Mouse (Mus musculus) limb, embryonic 11.5 days (tissue): ENCODE data around the gene Lmx1b. TPM values are rescaled to one million over a fixed set of nuclear protein-coding genes. Genes with fewer than 3 reads are reported as not detected.

Experiments used
- ATAC-seq: fragments of 200-750 bp; cut with Nextera tagmentation; 2 replicates; pipeline ENCODE4 v1.8.0; 2017; ENCODE audit warnings: low read depth; ENCODE audit not compliant: insufficient number of reproducible peaks, low FRiP score, low TSS enrichment
- DNase-seq: peaks from one replicate; pipeline ENCODE4 v3.0.0-alpha.2; 2015; ENCODE audit warnings: low spot score
- H3K27ac ChIP-seq: fragments of 300-500 bp; sonication (generic); replicated peaks from 2 replicates; pipeline ENCODE4 v1.5.1; 2014; ENCODE audit warnings: low read depth, mild to moderate bottlenecking, low read length
- H3K27me3 ChIP-seq: fragments of 300-500 bp; sonication (generic); 2 replicates; pipeline ENCODE4 v1.6.1; 2014; ENCODE audit warnings: mild to moderate bottlenecking, low read length, mixed read lengths; ENCODE audit not compliant: control insufficient read depth, insufficient read depth
- H3K36me3 ChIP-seq: fragments of 300-500 bp; sonication (generic); 2 replicates; pipeline ENCODE4 v1.6.1; 2014; ENCODE audit warnings: mild to moderate bottlenecking, low read length, moderate library complexity, mixed read lengths; ENCODE audit not compliant: control insufficient read depth, insufficient read depth
- H3K4me1 ChIP-seq: fragments of 300-500 bp; sonication (generic); 2 replicates; pipeline ENCODE4 v1.6.1; 2014; ENCODE audit warnings: low read length, mixed read lengths; ENCODE audit not compliant: control insufficient read depth, insufficient read depth
- H3K4me2 ChIP-seq: fragments of 300-500 bp; sonication (generic); 2 replicates; pipeline ENCODE4 v1.6.1; 2014; ENCODE audit warnings: low read depth, mild to moderate bottlenecking, moderate library complexity; ENCODE audit not compliant: severe bottlenecking
- H3K4me3 ChIP-seq: fragments of 300-500 bp; sonication (generic); 2 replicates; pipeline ENCODE4 v1.5.1; 2014; ENCODE audit warnings: low read depth, low read length
- H3K9ac ChIP-seq: fragments of 300-500 bp; sonication (generic); 2 replicates; pipeline ENCODE4 v1.6.1; 2014; ENCODE audit warnings: mild to moderate bottlenecking, low read length
- H3K9me3 ChIP-seq: fragments of 300-500 bp; sonication (generic); 2 replicates; pipeline ENCODE4 v1.6.1; 2016; ENCODE audit warnings: low read length; ENCODE audit not compliant: control insufficient read depth
- WGBS: fragments of 180-500 bp; shearing (Covaris S2); extraction: QIAGEN DNeasy Blood & Tissue Kit; methylation state at CpG from one replicate; pipeline ENCODE4 v1.1.7; 2014; 5-methylcytosine and 5-hydroxymethylcytosine counted together
- polyA plus RNA-seq: library from polyadenylated mRNA; unstranded; fragments of >200 nt; fragmentation: Nextera tagmentation; extraction: Ambion mirVana; gene quantifications from 2 replicates; pipeline ENCODE4 v1.2.1, GENCODE M21; 2014

The Lmx1b gene
- polyA plus RNA-seq, 1 experiment from 2014 or later: 10.2 TPM

- peak overlapping the region; percentile 96 for H3K9ac ChIP-seq
- no peaks in the 10 kb centered on the region for H3K9me3 ChIP-seq
- H3K27me3 ChIP-seq: peaks cover 51% of the 10 kb centered on the region
- ATAC-seq (no peak), DNase-seq (peak; percentile 73)
- no peaks in the 10 kb centered on the region for H3K36me3 ChIP-seq
- H3K4me3 ChIP-seq: peak overlapping the region; percentile 80
- H3K4me1 ChIP-seq: peaks cover 11% of the 10 kb centered on the region
- peak overlapping the region; percentile 93 for H3K27ac ChIP-seq
- peak overlapping the region; percentile 79 for H3K4me2 ChIP-seq
- WGBS: under 1% methylated on average over 70 of the region's 71 CpGs
These were observed 775 bp downstream of the Lmx1b start for GRCm38 (mm10) chr2:33639301-33640170.

- peak; percentile 60 for DNase-seq
- Histone ChIP-seq H3K9ac (peak overlapping the region; percentile 96), H3K4me3 (peak overlapping the region; percentile 80), H3K27ac (peak overlapping the region; percentile 93), H3K4me1 (peaks cover 19% of the 10 kb centered on the region), H3K4me2 (peak overlapping the region; percentile 79), H3K36me3 (no peaks in the 10 kb centered on the region), H3K9me3 (no peaks in the 10 kb centered on the region), H3K27me3 (peaks cover 41% of the 10 kb centered on the region)
- ATAC-seq: no peak
- WGBS: 15% methylated on average over 6 of the region's 6 CpGs
These were observed 2.1 kb downstream of the Lmx1b start for GRCm38 (mm10) chr2:33638141-33638733.

GRCm38 (mm10) chr2:33637288-33637687, 3.0 kb downstream of the Lmx1b start:
- H3K9me3 ChIP-seq: no peaks in the 10 kb centered on the region
- peak; percentile 65 for DNase-seq
- no peak for ATAC-seq
- 2% methylated on average over 7 of the region's 7 CpGs for WGBS
- no peaks in the 10 kb centered on the region for H3K36me3 ChIP-seq
- peak overlapping the region; percentile 80 for H3K4me3 ChIP-seq
- H3K4me1 ChIP-seq: peaks cover 23% of the 10 kb centered on the region
- peak overlapping the region; percentile 96 for H3K9ac ChIP-seq
- peak overlapping the region; percentile 51 for H3K27ac ChIP-seq
- H3K27me3 ChIP-seq: peaks cover 40% of the 10 kb centered on the region
- H3K4me2 ChIP-seq: peak overlapping the region; percentile 79

- no peak for ATAC-seq
These were observed 3.6 kb downstream of the Lmx1b start for GRCm38 (mm10) chr2:33636628-33637188.

GRCm38 (mm10) chr2:33636117-33636521, 4.2 kb downstream of the Lmx1b start:
- peaks cover 28% of the 10 kb centered on the region for H3K4me1 ChIP-seq
- no peaks in the 10 kb centered on the region for H3K9me3 ChIP-seq
- peak overlapping the region; percentile 79 for H3K4me2 ChIP-seq
- ATAC-seq: no peak
- H3K9ac ChIP-seq: peak overlapping the region; percentile 96
- no peaks in the 10 kb centered on the region for H3K36me3 ChIP-seq
- DNase-seq: peak; percentile 72
- peak overlapping the region; percentile 80 for H3K4me3 ChIP-seq
- peaks cover 36% of the 10 kb centered on the region for H3K27me3 ChIP-seq
- WGBS: under 1% methylated on average over 21 of the region's 21 CpGs
- peak overlapping the region; percentile 49; the same call in 1 of the 2 replicates for H3K27ac ChIP-seq

More at GRCm38 (mm10) chr2:33636628-33637188, 3.6 kb downstream of the Lmx1b start:
- H3K4me2 ChIP-seq: peak overlapping the region; percentile 79
- peaks cover 39% of the 10 kb centered on the region for H3K27me3 ChIP-seq
- H3K4me1 ChIP-seq: peaks cover 26% of the 10 kb centered on the region
- no peaks in the 10 kb centered on the region for H3K36me3 ChIP-seq
- peak; percentile 64 for DNase-seq
- H3K9me3 ChIP-seq: no peaks in the 10 kb centered on the region
- 2% methylated on average over 26 of the region's 26 CpGs for WGBS
- peak overlapping the region; percentile 51; the same call in 1 of the 2 replicates for H3K27ac ChIP-seq
- H3K4me3 ChIP-seq: peak overlapping the region; percentile 80
- peak overlapping the region; percentile 96 for H3K9ac ChIP-seq

GRCm38 (mm10) chr2:33635323-33636116, 4.8 kb downstream of the Lmx1b start:
- DNase-seq: no peak

GRCm38 (mm10) chr2:33634481-33635090, 5.7 kb downstream of the Lmx1b start:
- Histone ChIP-seq H3K27me3 (peaks cover 27% of the 10 kb centered on the region), H3K4me2 (peak overlapping the region; percentile 79), H3K27ac (no peak overlapping the region), H3K9me3 (no peaks in the 10 kb centered on the region), H3K4me1 (peaks cover 34% of the 10 kb centered on the region), H3K4me3 (no peak overlapping the region), H3K36me3 (no peaks in the 10 kb centered on the region), H3K9ac (peak overlapping the region; percentile 96)
- 18% methylated on average over 4 of the region's 4 CpGs for WGBS
- ATAC-seq: no peak
- no peak for DNase-seq

More at GRCm38 (mm10) chr2:33635323-33636116, 4.8 kb downstream of the Lmx1b start:
- no peak for ATAC-seq
- Histone ChIP-seq H3K36me3 (no peaks in the 10 kb centered on the region), H3K4me2 (peak overlapping the region; percentile 79), H3K4me3 (peak overlapping the region; percentile 80), H3K27me3 (peaks cover 34% of the 10 kb centered on the region), H3K9me3 (no peaks in the 10 kb centered on the region), H3K27ac (peak overlapping the region; percentile 49), H3K9ac (peak overlapping the region; percentile 96), H3K4me1 (peaks cover 28% of the 10 kb centered on the region)
- 2% methylated on average over 19 of the region's 19 CpGs for WGBS
